Mouse (Mus musculus) liver, adult 2 months (tissue): ENCODE data around the gene Cldn12.

Experiments
- CTCF ChIP-seq: fragments of 200-500 bp; IDR thresholded peaks from 2 replicates; pipeline ENCODE4 v1.5.1; 2011; ENCODE audit warnings: low read depth, low read length, control low read depth
- POLR2A ChIP-seq: fragments of 200-500 bp; IDR thresholded peaks from 2 replicates; pipeline ENCODE4 v1.6.1; 2011; ENCODE audit warnings: low read length, control low read depth; ENCODE audit not compliant: insufficient read depth; ENCODE audit errors: extremely low read depth

DNA sequence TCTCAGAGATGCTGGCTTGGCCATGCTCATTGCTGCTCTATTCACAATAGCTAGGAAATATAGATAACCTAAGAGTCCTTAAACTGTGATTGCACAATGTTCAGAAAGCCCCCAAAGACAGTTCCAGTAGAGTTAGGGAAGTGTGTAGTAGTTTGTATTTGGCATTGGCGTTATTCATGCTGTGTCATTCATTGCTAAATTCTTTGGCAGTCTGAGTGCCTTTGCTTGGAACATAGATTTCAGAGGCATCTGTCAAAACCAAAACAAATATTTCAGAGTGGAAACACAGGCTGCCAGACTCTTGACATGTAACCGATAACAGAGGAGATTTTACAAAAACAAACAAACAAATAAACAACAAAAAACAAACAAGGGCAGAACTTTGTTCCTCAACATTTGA lies 13.2 kb downstream of the Cldn12 start:
- TF ChIP-seq CTCF: no peak
- no peak for TF ChIP-seq POLR2A
